Mouse (Mus musculus): ENCODE measurements around the gene Sycp2. TPM values are rescaled to one million over a fixed set of nuclear protein-coding genes. Genes with fewer than 3 reads are reported as not detected.

Gene Sycp2
- 1 to 10 TPM in 3 of 4 experiments, under 1 TPM in 1; 0.87 to 2.9 (median 1.4) TPM for total RNA-seq (2022)

GRCm38 (mm10) chr2:178407053-178407815 is at the start of gene Sycp2:
Sycp2 (minus strand) TSS chr2:178407685.
- no peak for DNase-seq (ENCODE audit: low spot score in 2 of 2)

GRCm38 (mm10) chr2:178454664-178455516 is 47.4 kb upstream of the Sycp2 start:
- DNase-seq (ENCODE audit: low spot score in 2 of 2): no peak

GRCm38 (mm10) chr2:178450961-178451360 is 43.5 kb upstream of the Sycp2 start:
- DNase-seq (ENCODE audit: low spot score in 2 of 2): no peak

GRCm38 (mm10) chr2:178450236-178450635 is 42.8 kb upstream of the Sycp2 start:
- no peak for DNase-seq (ENCODE audit: low spot score in 2 of 2)

GRCm38 (mm10) chr2:178449386-178449785 is 41.9 kb upstream of the Sycp2 start:
- no peak for DNase-seq (ENCODE audit: low spot score in 2 of 2)

- no peak for DNase-seq (ENCODE audit: low spot score in 2 of 2)
These were observed 29.8 kb upstream of the Sycp2 start for GRCm38 (mm10) chr2:178437311-178437710.

- DNase-seq (ENCODE audit: low spot score in 2 of 2): no peak
These were observed 26.4 kb upstream of the Sycp2 start for GRCm38 (mm10) chr2:178433903-178434302.

- DNase-seq (ENCODE audit: low spot score in 2 of 2): no peak
These were observed 26.0 kb upstream of the Sycp2 start for GRCm38 (mm10) chr2:178433495-178433894.

- no peak for DNase-seq (ENCODE audit: low spot score in 2 of 2)
These were observed 22.7 kb upstream of the Sycp2 start, which contains the start of gene Cdh26 for GRCm38 (mm10) chr2:178430231-178430630. Cdh26 (plus strand) TSS chr2:178430531.

GRCm38 (mm10) chr2:178429426-178429825 is 21.9 kb upstream of the Sycp2 start:
- no peak for DNase-seq (ENCODE audit: low spot score in 2 of 2)

- no peak for DNase-seq (ENCODE audit: low spot score in 2 of 2)
These were observed 21.2 kb upstream of the Sycp2 start for GRCm38 (mm10) chr2:178428676-178429075.

- peak in 1 of 2 experiments; percentile 3 for DNase-seq (ENCODE audit: low spot score in 2 of 2)
These were observed 20.7 kb upstream of the Sycp2 start for GRCm38 (mm10) chr2:178428183-178428582.

- DNase-seq (ENCODE audit: low spot score in 2 of 2): peak in 1 of 2 experiments; percentile 4
These were observed 19.7 kb upstream of the Sycp2 start for GRCm38 (mm10) chr2:178427181-178427580.

- DNase-seq (ENCODE audit: low spot score in 2 of 2): peak in 1 of 2 experiments; percentile 3
These were observed 18.7 kb upstream of the Sycp2 start for GRCm38 (mm10) chr2:178426229-178426628.

- DNase-seq (ENCODE audit: low spot score in 2 of 2): peak in 1 of 2 experiments; percentile 2
These were observed 15.7 kb upstream of the Sycp2 start for GRCm38 (mm10) chr2:178423223-178423622.

GRCm38 (mm10) chr2:178422186-178422585 is 14.7 kb upstream of the Sycp2 start:
- peak in 1 of 2 experiments; percentile 1 for DNase-seq (ENCODE audit: low spot score in 2 of 2)

- DNase-seq (ENCODE audit: low spot score in 2 of 2): peak in 1 of 2 experiments; percentile 5
These were observed 14.1 kb upstream of the Sycp2 start for GRCm38 (mm10) chr2:178421603-178422002.

- DNase-seq (ENCODE audit: low spot score in 2 of 2): peak in 1 of 2 experiments; percentile 4
These were observed 13.1 kb upstream of the Sycp2 start for GRCm38 (mm10) chr2:178420576-178420975.

- no peak for DNase-seq (ENCODE audit: low spot score in 2 of 2)
These were observed 9.5 kb upstream of the Sycp2 start for GRCm38 (mm10) chr2:178416970-178417369.

- DNase-seq (ENCODE audit: low spot score in 2 of 2): no peak
These were observed 8.9 kb upstream of the Sycp2 start for GRCm38 (mm10) chr2:178416427-178416826.

GRCm38 (mm10) chr2:178415150-178415448 is 7.6 kb upstream of the Sycp2 start:
- peak in 1 of 2 experiments; percentile 57 for DNase-seq (ENCODE audit: low spot score in 2 of 2)
